In genomic region chr14:62865405-62865804, GRCm38 (mm10) we compare ENCODE assay signal across 17 mouse cellular contexts. TPM values are rescaled to one million over a fixed set of nuclear protein-coding genes. Genes with fewer than 3 reads are reported as not detected.
A peak's percentile ranks its signal among the peaks of the same experiment; 100 is the strongest.
DNase-seq lines count a peak whose midpoint lies in the region; ATAC-seq and TF ChIP-seq lines count a peak whose summit lies in the region.
"Had no signal": no experiment of that assay in that cellular context is flagged by ENCODE, and none has a peak within 500 bp of the region (broad histone marks: within the 10 kb centered on the region; RNA-seq: fewer than 3 reads in every experiment).

No protein-coding gene starts in this region.

- ATAC-seq in hindbrain, embryonic 14.5 days (ENCODE audit: low FRiP score) = no peak
- no peak for ATAC-seq in hindbrain, postnatal 0 days
- ATAC-seq in midbrain, embryonic 11.5 days (ENCODE audit: low FRiP score) = no peak
- ATAC-seq: CD4-positive, CD25-positive, alpha-beta regulatory T cell, adult 4 months; forebrain, postnatal 0 days; intestine, postnatal 0 days; midbrain, embryonic 13.5 days had no signal

- H3K4me3 ChIP-seq in hindbrain, embryonic 14.5 days (replicated peaks; ENCODE audit: low read length) = no peak overlapping the region
- no peak overlapping the region for H3K4me3 ChIP-seq in hindbrain, postnatal 0 days (ENCODE audit: low read length)
- no peak overlapping the region for H3K4me3 ChIP-seq in midbrain, embryonic 10.5 days
- H3K4me3 ChIP-seq in midbrain, embryonic 11.5 days (ENCODE audit: low read depth, low read length) = no peak overlapping the region
- H3K4me3 ChIP-seq in bone marrow macrophage, adult 2 months (ENCODE audit: insufficient read depth, low read length) = no peak overlapping the region
- no peak overlapping the region for H3K4me3 ChIP-seq in small intestine, adult 2 months (ENCODE audit: low read depth, low read length)
- H3K4me3 ChIP-seq: midbrain, embryonic 13.5 days; neural tube, embryonic 12.5 days had no signal

- DNase-seq in hindbrain, embryonic 14.5 days (ENCODE audit: low spot score) = no peak
- no peak for DNase-seq in hindbrain, postnatal 0 days (ENCODE audit: low spot score)
- no peak for DNase-seq in midbrain, embryonic 10.5 days (ENCODE audit: low spot score)
- no peak for DNase-seq in midbrain, embryonic 11.5 days (ENCODE audit: low spot score, missing footprints)
- DNase-seq in frontal cortex, postnatal 14 days (ENCODE audit: low spot score in 2 of 2) = no peak
- no peak for DNase-seq in MN1 (ENCODE audit: low spot score)
- DNase-seq: adrenal gland, postnatal 10 days; forebrain, postnatal 0 days; gastrocnemius, postnatal 36 days; lung, adult 18-20 months; retina, postnatal 1 day had no signal

- H3K27ac ChIP-seq in hindbrain, embryonic 14.5 days = peak overlapping the region; percentile 28; the same call in 1 of the 2 replicates
- H3K27ac ChIP-seq in hindbrain, postnatal 0 days = no peak overlapping the region
- peak overlapping the region; percentile 57; the same call in 1 of the 2 replicates for H3K27ac ChIP-seq in midbrain, embryonic 10.5 days (replicated peaks)
- H3K27ac ChIP-seq in midbrain, embryonic 11.5 days (ENCODE audit: low read depth, low read length) = no peak overlapping the region; the same call in 1 of the 2 replicates
- peak overlapping the region; percentile 98 for H3K27ac ChIP-seq in bone marrow macrophage, adult 2 months (ENCODE audit: insufficient read depth, low read depth, low read length)
- peak overlapping the region; percentile 9; the same call in 1 of the 2 replicates for H3K27ac ChIP-seq in small intestine, adult 2 months (ENCODE audit: insufficient read depth, low read depth, low read length)
- H3K27ac ChIP-seq: midbrain, embryonic 13.5 days; neural tube, embryonic 12.5 days had no signal

- H3K36me3 ChIP-seq in hindbrain, embryonic 14.5 days (replicated peaks; ENCODE audit: control insufficient read depth, insufficient read depth) = no peaks in the 10 kb centered on the region
- no peaks in the 10 kb centered on the region for H3K36me3 ChIP-seq in hindbrain, postnatal 0 days (ENCODE audit: insufficient read depth, low read length)
- H3K36me3 ChIP-seq in midbrain, embryonic 10.5 days = peaks cover 15% of the 10 kb centered on the region; the same call in 1 of the 2 replicates
- no peaks in the 10 kb centered on the region for H3K36me3 ChIP-seq in midbrain, embryonic 11.5 days (ENCODE audit: control insufficient read depth, insufficient read depth, low read length)
- H3K36me3 ChIP-seq in small intestine, adult 2 months (ENCODE audit: control insufficient read depth, insufficient read depth, low read length) = no peaks in the 10 kb centered on the region
- H3K36me3 ChIP-seq: neural tube, embryonic 12.5 days had no signal

- no peaks in the 10 kb centered on the region for H3K9me3 ChIP-seq in hindbrain, embryonic 14.5 days (ENCODE audit: control insufficient read depth, low read length)
- no peaks in the 10 kb centered on the region for H3K9me3 ChIP-seq in hindbrain, postnatal 0 days (ENCODE audit: low read length)
- H3K9me3 ChIP-seq in midbrain, embryonic 10.5 days (replicated peaks) = peaks cover 11% of the 10 kb centered on the region
- no peaks in the 10 kb centered on the region; the same call in 1 of the 2 replicates for H3K9me3 ChIP-seq in midbrain, embryonic 11.5 days (ENCODE audit: control insufficient read depth, low read length)
- H3K9me3 ChIP-seq: neural tube, embryonic 12.5 days had no signal

- TF ChIP-seq POLR2A in bone marrow macrophage, adult 2 months (IDR thresholded peaks at IDR 0.05; ENCODE audit: borderline replicate concordance, low read depth, low read length) = no peak
- TF ChIP-seq POLR2A in small intestine, adult 2 months (IDR thresholded peaks at IDR 0.05; ENCODE audit: low read depth, low read length) = no peak

- no peak overlapping the region for H3K4me2 ChIP-seq in hindbrain, embryonic 14.5 days (replicated peaks)
- no peak overlapping the region for H3K4me2 ChIP-seq in hindbrain, postnatal 0 days (ENCODE audit: low read depth, low read length)
- H3K4me2 ChIP-seq in midbrain, embryonic 11.5 days = no peak overlapping the region
- H3K4me2 ChIP-seq: midbrain, embryonic 13.5 days; neural tube, embryonic 12.5 days had no signal

- H3K27me3 ChIP-seq in hindbrain, embryonic 14.5 days (ENCODE audit: control insufficient read depth, insufficient read depth, low read length) = no peaks in the 10 kb centered on the region
- H3K27me3 ChIP-seq in hindbrain, postnatal 0 days (ENCODE audit: insufficient read depth, low read length) = no peaks in the 10 kb centered on the region
- no peaks in the 10 kb centered on the region for H3K27me3 ChIP-seq in midbrain, embryonic 10.5 days (ENCODE audit: low read depth, poor library complexity, severe bottlenecking)
- no peaks in the 10 kb centered on the region for H3K27me3 ChIP-seq in midbrain, embryonic 11.5 days (ENCODE audit: control insufficient read depth, insufficient read depth, low read length)
- H3K27me3 ChIP-seq in small intestine, adult 2 months (ENCODE audit: control insufficient read depth, insufficient read depth, low read length) = no peaks in the 10 kb centered on the region
- H3K27me3 ChIP-seq: midbrain, embryonic 13.5 days; neural tube, embryonic 12.5 days had no signal

- 0 out of 2 replicates have a peak, but pooled peaks cover 4% of the 10 kb centered on the region for H3K4me1 ChIP-seq in hindbrain, embryonic 14.5 days (replicated peaks; ENCODE audit: control insufficient read depth, insufficient read depth, low read length)
- no peaks in the 10 kb centered on the region for H3K4me1 ChIP-seq in hindbrain, postnatal 0 days (ENCODE audit: insufficient read depth, low read length)
- peaks cover 27% of the 10 kb centered on the region for H3K4me1 ChIP-seq in midbrain, embryonic 10.5 days
- H3K4me1 ChIP-seq in midbrain, embryonic 11.5 days (ENCODE audit: control insufficient read depth, insufficient read depth, low read length) = peaks cover 12% of the 10 kb centered on the region
- H3K4me1 ChIP-seq in bone marrow macrophage, adult 2 months (ENCODE audit: control insufficient read depth, insufficient read depth, low read length) = peaks cover 62% of the 10 kb centered on the region
- H3K4me1 ChIP-seq in small intestine, adult 2 months (ENCODE audit: control insufficient read depth, insufficient read depth, insufficient read length, low read length) = no peaks in the 10 kb centered on the region; the same call in 1 of the 2 replicates

- TF ChIP-seq CTCF in hindbrain, postnatal 0 days (IDR thresholded peaks at IDR 0.05; ENCODE audit: low read depth) = no peak
- TF ChIP-seq CTCF in bone marrow macrophage, adult 2 months (IDR thresholded peaks at IDR 0.05; ENCODE audit: low read depth, low read length) = no peak
- TF ChIP-seq CTCF in small intestine, adult 2 months (IDR thresholded peaks at IDR 0.05; ENCODE audit: extremely low read depth, insufficient read length, insufficient replicate concordance, low read depth, low read length) = no peak

- no peak overlapping the region for H3K9ac ChIP-seq in hindbrain, embryonic 14.5 days
- H3K9ac ChIP-seq in hindbrain, postnatal 0 days (replicated peaks; ENCODE audit: low read length) = no peak overlapping the region
- no peak overlapping the region for H3K9ac ChIP-seq in midbrain, embryonic 11.5 days (ENCODE audit: low read length)
- H3K9ac ChIP-seq: forebrain, postnatal 0 days; midbrain, embryonic 13.5 days; neural tube, embryonic 12.5 days had no signal

- 31% methylated on average over 2 of the region's 2 CpGs for WGBS in hindbrain, embryonic 14.5 days
- WGBS in hindbrain, postnatal 0 days = 43% methylated on average over 2 of the region's 2 CpGs
- WGBS in midbrain, embryonic 10.5 days = 71% methylated on average over 2 of the region's 2 CpGs
- 61% methylated on average over 2 of the region's 2 CpGs for WGBS in midbrain, embryonic 11.5 days
- WGBS in small intestine, adult 2 months = 68% methylated on average over 2 of the region's 2 CpGs

RNA-seq across cellular contexts. Expression of gene Wdfy2, which starts 27.9 kb away (rescaled TPM):
- polyA plus RNA-seq in hindbrain, embryonic 14.5 days (2014; fragmentation: Nextera tagmentation; extraction: Ambion mirVana) = 11.0 and 12.0 TPM in 2 replicates
- 16.9 and 20.6 TPM in 2 replicates for total RNA-seq in hindbrain, postnatal 0 days (2014; rRNA removed)
- 4.5 and 4.6 TPM in 2 replicates for polyA plus RNA-seq in hindbrain, postnatal 0 days (2015; fragmentation: Nextera tagmentation; extraction: Ambion mirVana)
- polyA plus RNA-seq in midbrain, embryonic 10.5 days (2016; fragmentation: Nextera tagmentation; extraction: Ambion mirVana) = 14.8 and 15.5 TPM in 2 replicates
- polyA plus RNA-seq in midbrain, embryonic 11.5 days (2014; fragmentation: Nextera tagmentation; extraction: Ambion mirVana) = 14.9 and 15.9 TPM in 2 replicates
- polyA plus RNA-seq in bone marrow macrophage, adult 2 months (2012; ENCODE audit: insufficient read depth, insufficient read length, missing spikeins) = 80.6 and 83.5 TPM in 2 replicates
- polyA plus RNA-seq in small intestine, adult 2 months (2012; rRNA removed) = 1.5 and 2.6 TPM in 2 replicates

Comparison
In these comparisons a context has a peak if more than half of its experiments do, and no peak if none do; other contexts are left out.
1. H3K27ac ChIP-seq: peak in hindbrain, embryonic 14.5 days (single experiment), midbrain, embryonic 10.5 days (single experiment), bone marrow macrophage, adult 2 months (single experiment) and small intestine, adult 2 months (single experiment); none in hindbrain, postnatal 0 days (single experiment) and midbrain, embryonic 11.5 days (single experiment).